Mouse (Mus musculus): ENCODE data around the gene Gm6710. TPM values are rescaled to one million over a fixed set of nuclear protein-coding genes. Genes with fewer than 3 reads are reported as not detected.
"Not testable (repeated sequence)": the region's sequence is repeated elsewhere in the genome, so short reads cannot be mapped to it uniquely, and the experiment has no call there.

Gene Gm6710
- 10 to 100 TPM; 14.2 to 17.4 TPM for total RNA-seq (2021)

DNA sequence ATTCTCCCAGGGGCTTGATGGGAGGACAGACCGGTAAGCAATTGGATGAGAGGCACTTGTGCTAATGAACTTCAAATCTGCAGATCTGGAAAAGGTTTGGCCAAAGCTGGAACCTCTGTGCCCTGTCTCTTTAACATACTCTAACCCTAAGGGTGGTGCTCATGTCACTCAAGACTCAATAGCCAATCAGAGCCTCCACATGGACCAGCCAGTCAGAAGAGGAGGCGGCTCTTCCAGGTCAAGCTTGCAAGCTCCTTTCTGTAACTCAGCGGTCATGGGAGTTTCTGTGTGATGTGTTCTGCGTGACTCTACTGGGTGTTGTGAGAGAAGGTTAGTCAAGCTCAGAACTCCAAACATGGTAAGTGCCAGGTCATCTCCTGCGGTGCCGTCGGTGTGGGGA, at the start of gene Gm6710:
Gene Gm6710, plus strand, starts transcription at position 196 of the 400 bp plus-strand sequence.
- DNase-seq; intact Hi-C loops (cut with DNase I): not testable (repeated sequence)

Other genes with a start within 250 kb of the Gm6710 start
- not detected for gene Gm11007, start 225.2 kb upstream of the Gm6710 start, total RNA-seq (2021)
- gene Zfp969, start 165.6 kb upstream of the Gm6710 start, total RNA-seq (2021): 10 to 100 TPM in 1 of 2 experiments, not detected in 1; 33.4 TPM
- gene Gm2007, start 127.7 kb upstream of the Gm6710 start, total RNA-seq (2021): not detected
- gene Gm14288, start 68.1 kb upstream of the Gm6710 start, total RNA-seq (2021): 10 to 100 TPM; 12.2 to 14.0 TPM
- 10 to 100 TPM; 12.3 to 13.1 TPM for gene Zfp966, start 61.9 kb downstream of the Gm6710 start, total RNA-seq (2021)
- gene Gm2026, start 96.1 kb downstream of the Gm6710 start, total RNA-seq (2021): 10 to 100 TPM; 15.2 to 18.7 TPM

Data from heart, postnatal 36 days (tissue).